Mouse (Mus musculus): ENCODE measurements around the gene S100a10. TPM values are rescaled to one million over a fixed set of nuclear protein-coding genes. Genes with fewer than 3 reads are reported as not detected.

Gene S100a10
- total and polyA plus RNA-seq, 2 experiments from 2014 or later, result 174 to 247 TPM

GRCm38 (mm10) chr3:93511801-93512200, 43.1 kb upstream of the S100a10 start:
- TF ChIP-seq CTCF (IDR thresholded peaks at IDR 0.05; ENCODE audit: low read depth), result no peak
- no peak for TF ChIP-seq EP300 (IDR thresholded peaks at IDR 0.05; ENCODE audit: low read depth)
- WGBS, result 84% methylated on average over 1 of the region's 1 CpGs
- DNase-seq (ENCODE audit: low spot score), result no peak

GRCm38 (mm10) chr3:93512386-93513101, 42.3 kb upstream of the S100a10 start:
- H3K4me3 ChIP-seq (ENCODE audit: low read depth, low read length), result no peak overlapping the region

More at GRCm38 (mm10) chr3:93511801-93512200, 43.1 kb upstream of the S100a10 start:
- Histone ChIP-seq H3K36me3 (replicated peaks; ENCODE audit: control insufficient read depth, insufficient read depth, low read length) (no peaks in the 10 kb centered on the region), H3K27ac (ENCODE audit: low read depth) (no peak overlapping the region), H3K9ac (replicated peaks; ENCODE audit: low read depth, low read length) (no peak overlapping the region), H3K9me3 (replicated peaks; ENCODE audit: control insufficient read depth, low read length) (no peaks in the 10 kb centered on the region), H3K4me2 (ENCODE audit: low read depth, low read length) (no peak overlapping the region), H3K27me3 (ENCODE audit: control insufficient read depth, insufficient read depth, low read length) (no peaks in the 10 kb centered on the region), H3K4me3 (ENCODE audit: low read depth, low read length) (no peak overlapping the region), H3K4me1 (ENCODE audit: control insufficient read depth, insufficient read depth) (no peaks in the 10 kb centered on the region)
- no peak for ATAC-seq (ENCODE audit: insufficient read depth, low read depth)

GRCm38 (mm10) chr3:93514628-93515027, 40.3 kb upstream of the S100a10 start:
- no peak for ATAC-seq (ENCODE audit: insufficient read depth, low read depth)
- H3K4me1 ChIP-seq (ENCODE audit: control insufficient read depth, insufficient read depth), result no peaks in the 10 kb centered on the region
- WGBS, result 87% methylated on average over 3 of the region's 3 CpGs
- no peaks in the 10 kb centered on the region for H3K36me3 ChIP-seq (replicated peaks; ENCODE audit: control insufficient read depth, insufficient read depth, low read length)
- H3K4me3 ChIP-seq (ENCODE audit: low read depth, low read length), result no peak overlapping the region
- TF ChIP-seq CTCF (IDR thresholded peaks at IDR 0.05; ENCODE audit: low read depth), result no peak
- TF ChIP-seq EP300 (IDR thresholded peaks at IDR 0.05; ENCODE audit: low read depth), result no peak
- H3K27ac ChIP-seq (ENCODE audit: low read depth), result no peak overlapping the region
- no peaks in the 10 kb centered on the region for H3K27me3 ChIP-seq (ENCODE audit: control insufficient read depth, insufficient read depth, low read length)
- DNase-seq (ENCODE audit: low spot score), result no peak
- no peak overlapping the region for H3K9ac ChIP-seq (replicated peaks; ENCODE audit: low read depth, low read length)
- no peak overlapping the region for H3K4me2 ChIP-seq (ENCODE audit: low read depth, low read length)
- no peaks in the 10 kb centered on the region for H3K9me3 ChIP-seq (replicated peaks; ENCODE audit: control insufficient read depth, low read length)

More at GRCm38 (mm10) chr3:93512386-93513101, 42.3 kb upstream of the S100a10 start:
- no peak for TF ChIP-seq EP300 (IDR thresholded peaks at IDR 0.05; ENCODE audit: low read depth)
- no peak for TF ChIP-seq CTCF (IDR thresholded peaks at IDR 0.05; ENCODE audit: low read depth)
- DNase-seq (ENCODE audit: low spot score) (no peak), ATAC-seq (ENCODE audit: insufficient read depth, low read depth) (no peak)
- 77% methylated on average over 7 of the region's 7 CpGs for WGBS
- no peak overlapping the region for H3K4me2 ChIP-seq (ENCODE audit: low read depth, low read length)
- H3K27me3 ChIP-seq (ENCODE audit: control insufficient read depth, insufficient read depth, low read length), result no peaks in the 10 kb centered on the region
- no peak overlapping the region for H3K27ac ChIP-seq (ENCODE audit: low read depth)
- H3K9me3 ChIP-seq (replicated peaks; ENCODE audit: control insufficient read depth, low read length), result no peaks in the 10 kb centered on the region
- H3K9ac ChIP-seq (replicated peaks; ENCODE audit: low read depth, low read length), result no peak overlapping the region
- H3K36me3 ChIP-seq (replicated peaks; ENCODE audit: control insufficient read depth, insufficient read depth, low read length), result no peaks in the 10 kb centered on the region
- H3K4me1 ChIP-seq (ENCODE audit: control insufficient read depth, insufficient read depth), result no peaks in the 10 kb centered on the region

GRCm38 (mm10) chr3:93517343-93517742, 37.5 kb upstream of the S100a10 start:
- no peak for DNase-seq (ENCODE audit: low spot score)
- no peak overlapping the region for H3K27ac ChIP-seq (ENCODE audit: low read depth)
- H3K9me3 ChIP-seq (replicated peaks; ENCODE audit: control insufficient read depth, low read length), result no peaks in the 10 kb centered on the region
- H3K4me1 ChIP-seq (ENCODE audit: control insufficient read depth, insufficient read depth), result no peaks in the 10 kb centered on the region
- H3K9ac ChIP-seq (replicated peaks; ENCODE audit: low read depth, low read length), result no peak overlapping the region
- H3K4me3 ChIP-seq (ENCODE audit: low read depth, low read length), result no peak overlapping the region
- WGBS, result 53% methylated on average over 2 of the region's 2 CpGs
- no peak overlapping the region for H3K4me2 ChIP-seq (ENCODE audit: low read depth, low read length)
- no peaks in the 10 kb centered on the region for H3K27me3 ChIP-seq (ENCODE audit: control insufficient read depth, insufficient read depth, low read length)
- no peak for ATAC-seq (ENCODE audit: insufficient read depth, low read depth)
- no peak for TF ChIP-seq EP300 (IDR thresholded peaks at IDR 0.05; ENCODE audit: low read depth)
- TF ChIP-seq CTCF (IDR thresholded peaks at IDR 0.05; ENCODE audit: low read depth), result no peak
- H3K36me3 ChIP-seq (replicated peaks; ENCODE audit: control insufficient read depth, insufficient read depth, low read length), result no peaks in the 10 kb centered on the region

GRCm38 (mm10) chr3:93519856-93520329, 35.0 kb upstream of the S100a10 start:
- 45% methylated on average over 5 of the region's 5 CpGs for WGBS
- peak overlapping the region; percentile 75 for H3K9ac ChIP-seq (replicated peaks; ENCODE audit: low read depth, low read length)
- H3K4me1 ChIP-seq (ENCODE audit: control insufficient read depth, insufficient read depth), result no peaks in the 10 kb centered on the region
- DNase-seq (ENCODE audit: low spot score) (no peak), ATAC-seq (ENCODE audit: insufficient read depth, low read depth) (no peak)
- no peaks in the 10 kb centered on the region for H3K27me3 ChIP-seq (ENCODE audit: control insufficient read depth, insufficient read depth, low read length)
- peak overlapping the region; percentile 65 for H3K4me2 ChIP-seq (ENCODE audit: low read depth, low read length)
- peaks cover 10% of the 10 kb centered on the region; the same call in 1 of the 2 replicates for H3K36me3 ChIP-seq (replicated peaks; ENCODE audit: control insufficient read depth, insufficient read depth, low read length)
- peak overlapping the region; percentile 66 for H3K4me3 ChIP-seq (ENCODE audit: low read depth, low read length)
- TF ChIP-seq CTCF (IDR thresholded peaks at IDR 0.05; ENCODE audit: low read depth), result no peak
- no peak for TF ChIP-seq EP300 (IDR thresholded peaks at IDR 0.05; ENCODE audit: low read depth)
- peak overlapping the region; percentile 89; the same call in 1 of the 2 replicates for H3K27ac ChIP-seq (ENCODE audit: low read depth)
- H3K9me3 ChIP-seq (replicated peaks; ENCODE audit: control insufficient read depth, low read length), result no peaks in the 10 kb centered on the region

Measured in heart, postnatal 0 days (tissue).